Mouse (Mus musculus) hindbrain, embryonic 13.5 days (tissue): Measurements from ENCODE around the gene Ppil6. TPM values are rescaled to one million over a fixed set of nuclear protein-coding genes. Genes with fewer than 3 reads are reported as not detected.

Experiments
- ATAC-seq: fragments of 200-750 bp; cut with Nextera tagmentation; 2 replicates; pipeline ENCODE4 v1.8.0; 2017; ENCODE audit warnings: moderate TSS enrichment; ENCODE audit not compliant: low FRiP score
- H3K27ac ChIP-seq: fragments of 300-500 bp; sonication (generic); 2 replicates; pipeline ENCODE4 v1.5.1; 2015; ENCODE audit warnings: inconsistent platforms, mild to moderate bottlenecking, moderate library complexity
- H3K27me3 ChIP-seq: fragments of 300-500 bp; sonication (generic); 2 replicates; pipeline ENCODE4 v1.6.1; 2015; ENCODE audit warnings: mild to moderate bottlenecking, inconsistent platforms
- H3K36me3 ChIP-seq: fragments of 300-500 bp; sonication (generic); 2 replicates; pipeline ENCODE4 v1.6.1; 2015; ENCODE audit warnings: mild to moderate bottlenecking, inconsistent platforms
- H3K4me1 ChIP-seq: fragments of 300-500 bp; sonication (generic); replicated peaks from 2 replicates; pipeline ENCODE4 v1.6.1; 2015; ENCODE audit warnings: inconsistent platforms
- H3K4me2 ChIP-seq: fragments of 300-500 bp; sonication (generic); 2 replicates; pipeline ENCODE4 v1.6.1; 2015; ENCODE audit warnings: inconsistent platforms, mild to moderate bottlenecking, moderate library complexity
- H3K4me3 ChIP-seq: fragments of 300-500 bp; sonication (generic); 2 replicates; pipeline ENCODE4 v1.5.1; 2015; ENCODE audit warnings: mild to moderate bottlenecking, inconsistent platforms
- H3K9ac ChIP-seq: fragments of 300-500 bp; sonication (generic); 2 replicates; pipeline ENCODE4 v1.6.1; 2015; ENCODE audit warnings: mild to moderate bottlenecking, inconsistent platforms
- H3K9me3 ChIP-seq: fragments of 300-500 bp; sonication (generic); 2 replicates; pipeline ENCODE4 v1.6.1; 2016; ENCODE audit warnings: inconsistent platforms
- WGBS: fragments of 180-500 bp; shearing (Covaris S2); methylation state at CpG from one replicate; pipeline ENCODE4 v1.1.7; 2015; 5-methylcytosine and 5-hydroxymethylcytosine counted together
- polyA plus RNA-seq: library from polyadenylated mRNA; unstranded; fragments of >200 nt; fragmentation: Nextera tagmentation; extraction: Ambion mirVana; gene quantifications from 2 replicates; pipeline ENCODE4 v1.2.1, GENCODE M21; 2015

Ppil6 gene
- polyA plus RNA-seq, 1 experiment from 2014 or later: 4.6 TPM

DNA sequence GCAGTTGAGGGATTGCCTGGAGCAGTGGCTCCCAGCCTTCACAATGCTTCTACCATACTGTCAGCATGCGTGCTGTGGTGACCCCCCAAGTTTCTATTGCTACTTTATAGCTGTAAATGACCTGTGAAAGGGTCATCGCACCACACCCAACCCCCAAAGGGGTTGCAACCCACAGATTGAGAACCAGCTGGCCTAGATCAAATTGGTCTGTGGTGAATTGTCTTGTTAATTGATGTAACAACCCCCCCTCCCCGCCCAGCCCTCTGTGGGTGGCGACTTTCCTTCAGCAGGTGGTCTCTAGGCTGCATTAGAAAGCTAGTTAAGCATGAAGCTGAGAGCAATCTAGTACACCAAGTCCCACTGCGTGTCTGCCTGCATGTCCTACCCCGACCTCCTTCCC, 22.9 kb upstream of the Ppil6 start:
- H3K4me3 ChIP-seq: no peak overlapping the region
- no peaks in the 10 kb centered on the region for H3K9me3 ChIP-seq
- H3K4me2 ChIP-seq: no peak overlapping the region
- peaks cover 46% of the 10 kb centered on the region for H3K36me3 ChIP-seq
- H3K27me3 ChIP-seq: no peaks in the 10 kb centered on the region
- H3K4me1 ChIP-seq: peaks cover 5% of the 10 kb centered on the region; the same call in 1 of the 2 replicates
- WGBS: 26% methylated on average over 6 of the region's 6 CpGs
- no peak for ATAC-seq
- no peak overlapping the region for H3K9ac ChIP-seq
- no peak overlapping the region for H3K27ac ChIP-seq

DNA sequence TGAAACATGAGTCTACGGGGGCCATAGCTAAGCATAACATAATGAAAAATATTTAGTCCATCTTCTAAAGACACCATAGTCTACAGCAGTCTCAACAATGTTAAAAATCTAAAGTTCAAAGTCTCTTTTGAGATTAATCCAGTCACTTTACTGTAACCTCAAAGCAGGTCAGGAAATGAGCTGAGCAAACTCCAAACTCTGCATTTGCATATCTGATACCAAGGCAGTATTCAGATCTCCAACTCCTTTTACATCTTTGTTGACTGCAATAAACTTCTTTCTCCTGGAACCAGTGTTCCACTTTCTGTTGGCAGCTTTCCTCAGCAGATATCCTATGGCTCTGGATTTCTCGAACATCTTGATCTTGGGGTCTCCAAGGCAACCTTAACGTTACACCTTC, 19.5 kb upstream of the Ppil6 start:
- ATAC-seq: no peak
- H3K9ac ChIP-seq: no peak overlapping the region
- peaks cover 3% of the 10 kb centered on the region for H3K4me1 ChIP-seq
- H3K27ac ChIP-seq: no peak overlapping the region
- 0 out of 2 replicates have a peak, but pooled peaks cover 3% of the 10 kb centered on the region for H3K27me3 ChIP-seq
- no peaks in the 10 kb centered on the region for H3K9me3 ChIP-seq
- H3K4me2 ChIP-seq: no peak overlapping the region
- peaks cover 24% of the 10 kb centered on the region for H3K36me3 ChIP-seq
- WGBS: 90% methylated on average over 3 of the region's 3 CpGs
- H3K4me3 ChIP-seq: no peak overlapping the region

DNA sequence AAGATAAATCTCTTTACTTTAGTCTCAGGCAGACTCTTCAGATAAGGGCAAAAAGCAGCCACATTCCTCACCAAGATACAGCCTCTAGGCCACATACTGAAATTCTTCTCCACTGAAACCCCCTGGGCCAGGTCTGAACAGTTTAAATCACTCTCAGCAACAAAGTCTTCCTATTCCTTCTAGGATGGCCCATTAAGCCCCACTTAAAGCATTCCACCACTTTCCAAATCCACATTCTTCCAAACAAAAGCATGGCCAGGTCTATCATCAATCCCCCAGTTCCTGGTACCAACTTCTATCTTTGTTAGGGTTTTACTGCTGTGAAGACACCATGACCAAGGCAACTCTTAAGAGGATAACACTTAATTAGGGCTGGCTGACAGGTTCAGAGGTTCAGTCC, 17.7 kb upstream of the Ppil6 start:
- Histone ChIP-seq H3K4me2 (no peak overlapping the region), H3K9ac (no peak overlapping the region), H3K4me3 (no peak overlapping the region), H3K27ac (no peak overlapping the region), H3K9me3 (no peaks in the 10 kb centered on the region), H3K27me3 (0 out of 2 replicates have a peak, but pooled peaks cover 3% of the 10 kb centered on the region), H3K4me1 (peaks cover 22% of the 10 kb centered on the region), H3K36me3 (peaks cover 13% of the 10 kb centered on the region)
- no peak for ATAC-seq

DNA sequence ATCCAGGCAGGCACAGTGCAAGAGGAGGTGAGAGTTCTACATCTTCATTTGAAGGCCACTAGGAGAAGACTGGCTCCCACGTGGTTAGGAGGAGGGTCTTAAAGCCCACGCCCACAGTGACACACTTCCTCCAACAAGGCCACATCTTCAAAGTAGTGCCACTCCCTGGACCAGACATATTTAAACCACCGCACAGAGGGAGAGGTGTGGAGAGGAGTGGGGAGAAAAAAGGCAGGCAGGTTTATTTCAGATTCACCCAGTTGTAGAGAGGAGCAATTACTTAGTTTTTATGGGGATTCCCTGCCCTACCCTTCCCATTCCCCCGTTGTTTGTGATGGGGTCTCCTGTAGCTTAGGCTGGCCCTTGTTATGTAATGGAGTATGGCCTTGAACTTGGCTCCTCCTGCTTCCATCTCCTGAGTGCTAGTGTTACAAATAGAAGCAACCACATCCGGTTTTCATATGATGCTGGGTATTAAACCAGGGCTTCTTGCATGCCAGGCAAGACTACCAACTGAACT, 17.2 kb upstream of the Ppil6 start:
- Histone ChIP-seq H3K36me3 (peaks cover 11% of the 10 kb centered on the region), H3K9ac (no peak overlapping the region), H3K4me3 (no peak overlapping the region), H3K4me1 (peaks cover 26% of the 10 kb centered on the region), H3K4me2 (no peak overlapping the region), H3K9me3 (no peaks in the 10 kb centered on the region), H3K27me3 (0 out of 2 replicates have a peak, but pooled peaks cover 3% of the 10 kb centered on the region), H3K27ac (no peak overlapping the region)
- ATAC-seq: no peak
- WGBS: 85% methylated on average over 5 of the region's 5 CpGs

DNA sequence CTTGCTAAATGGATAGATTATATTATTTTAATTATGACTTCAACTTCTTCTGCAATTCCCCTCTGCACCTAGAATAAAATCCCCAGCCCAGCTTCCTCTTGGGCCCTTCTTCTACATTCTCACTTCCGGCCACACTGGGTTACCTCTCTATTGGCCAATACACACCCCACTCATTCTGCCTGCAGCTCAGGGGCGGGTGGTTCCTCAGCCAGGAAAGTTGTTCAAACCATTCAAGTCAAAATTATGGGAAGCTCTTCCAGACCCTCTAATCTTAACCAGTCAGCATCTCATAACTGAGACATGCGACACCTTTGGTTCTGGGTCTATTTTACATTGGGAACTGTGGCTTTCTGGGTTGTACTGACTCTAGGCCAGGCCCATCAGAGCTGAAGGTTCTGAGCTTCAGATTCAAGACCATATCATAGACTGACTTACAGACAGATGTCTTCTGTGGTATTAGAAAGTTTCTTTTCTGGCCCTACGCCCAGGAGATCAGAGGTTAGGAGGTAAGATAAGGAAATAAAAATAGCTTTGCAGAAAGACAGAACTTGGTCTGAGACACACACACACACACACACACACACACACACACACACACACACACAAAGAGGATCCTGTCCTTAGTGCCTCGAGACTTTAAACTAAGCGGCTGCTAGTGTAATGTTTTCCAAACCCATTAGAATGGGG, 16.3 kb upstream of the Ppil6 start:
- ATAC-seq: no peak
- H3K4me2 ChIP-seq: no peak overlapping the region
- no peak overlapping the region for H3K27ac ChIP-seq
- WGBS: 89% methylated on average over 6 of the region's 6 CpGs
- H3K4me3 ChIP-seq: no peak overlapping the region
- H3K4me1 ChIP-seq: peaks cover 29% of the 10 kb centered on the region
- no peaks in the 10 kb centered on the region for H3K9me3 ChIP-seq
- peaks cover 3% of the 10 kb centered on the region; the same call in 1 of the 2 replicates for H3K36me3 ChIP-seq
- no peak overlapping the region for H3K9ac ChIP-seq
- H3K27me3 ChIP-seq: 0 out of 2 replicates have a peak, but pooled peaks cover 3% of the 10 kb centered on the region

DNA sequence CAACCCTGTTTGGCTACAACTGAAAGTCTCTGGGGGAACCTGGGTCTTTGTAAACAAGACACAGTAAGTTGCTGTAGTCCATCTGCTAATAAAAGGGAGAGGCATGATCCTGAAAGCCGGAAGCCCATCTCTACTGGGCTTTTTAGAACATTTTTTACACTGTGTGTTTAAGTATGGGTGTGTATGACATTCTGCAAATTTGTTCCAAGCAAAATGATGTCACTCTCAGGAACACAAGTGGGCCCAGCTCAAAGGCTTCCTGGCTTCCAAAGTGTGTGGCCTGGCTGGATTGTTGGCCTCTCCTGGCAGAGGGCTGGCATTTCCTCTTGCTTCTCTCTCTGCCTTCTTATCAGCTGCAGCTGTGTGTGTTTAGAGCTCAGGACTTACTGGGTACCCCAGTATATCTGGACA, 15.3 kb upstream of the Ppil6 start:
- Histone ChIP-seq H3K9me3 (no peaks in the 10 kb centered on the region), H3K27me3 (0 out of 2 replicates have a peak, but pooled peaks cover 3% of the 10 kb centered on the region), H3K9ac (no peak overlapping the region), H3K4me3 (no peak overlapping the region), H3K4me1 (peaks cover 30% of the 10 kb centered on the region), H3K36me3 (peaks cover 11% of the 10 kb centered on the region), H3K27ac (no peak overlapping the region), H3K4me2 (no peak overlapping the region)
- ATAC-seq: no peak
- 93% methylated on average over 1 of the region's 1 CpGs for WGBS

DNA sequence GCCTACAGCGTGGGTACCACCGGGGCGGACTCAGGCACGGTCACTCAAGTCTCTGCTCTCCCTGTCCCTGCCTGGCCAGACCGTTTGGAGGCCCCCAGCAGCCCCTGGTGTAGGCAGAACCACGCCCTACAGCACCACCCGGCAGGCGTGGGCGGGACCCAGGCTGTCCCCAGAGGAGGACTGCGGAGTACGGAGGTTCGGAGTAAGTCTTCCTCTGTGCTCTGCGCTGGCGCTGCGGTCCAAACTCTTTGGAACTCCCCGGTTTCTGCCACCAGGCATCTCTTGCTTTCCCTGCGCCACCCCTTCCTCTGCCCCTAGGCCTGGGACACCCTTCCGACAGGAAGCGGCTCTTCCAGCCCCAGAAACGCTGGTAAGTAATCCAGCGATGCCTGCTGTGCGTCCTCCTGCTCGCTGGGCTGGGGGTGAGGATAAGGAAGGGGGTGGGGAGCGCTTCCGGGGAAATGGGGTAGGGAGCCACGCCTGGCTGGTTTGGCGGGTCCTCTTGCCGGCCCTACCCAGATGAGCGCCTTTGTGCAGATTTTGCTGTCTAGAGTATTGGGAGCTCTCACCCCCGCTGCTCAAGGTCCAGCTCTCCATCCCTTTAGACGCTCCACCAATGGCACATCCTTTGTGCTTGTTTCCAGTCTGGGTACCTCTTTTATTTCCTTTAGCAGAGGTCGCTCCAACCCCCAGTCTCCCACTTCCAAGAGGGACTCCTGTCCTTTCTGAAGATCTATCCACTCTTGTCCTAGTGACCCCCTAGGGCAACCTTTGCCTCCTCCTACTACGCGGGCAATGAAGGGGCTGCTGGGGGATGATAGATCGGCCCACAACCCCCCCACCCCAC, 13.8 kb upstream of the Ppil6 start, which contains the start of gene Mical1:
TSS of gene Mical1 (plus strand) at position 144 of the 847 bp plus-strand sequence.
- peaks cover 17% of the 10 kb centered on the region for H3K36me3 ChIP-seq
- H3K9ac ChIP-seq: peak within 1 kb of the TSS; percentile 80
- under 1% methylated on average over 35 of the region's 35 CpGs for WGBS
- 0 out of 2 replicates have a peak, but pooled peaks cover 3% of the 10 kb centered on the region for H3K27me3 ChIP-seq
- peak within 1 kb of the TSS; percentile 84 for H3K27ac ChIP-seq
- H3K4me1 ChIP-seq: peaks cover 34% of the 10 kb centered on the region
- peak; percentile 67 for ATAC-seq
- H3K4me3 ChIP-seq: peak within 1 kb of the TSS; percentile 61
- H3K9me3 ChIP-seq: no peaks in the 10 kb centered on the region
- peak within 1 kb of the TSS; percentile 87 for H3K4me2 ChIP-seq

DNA sequence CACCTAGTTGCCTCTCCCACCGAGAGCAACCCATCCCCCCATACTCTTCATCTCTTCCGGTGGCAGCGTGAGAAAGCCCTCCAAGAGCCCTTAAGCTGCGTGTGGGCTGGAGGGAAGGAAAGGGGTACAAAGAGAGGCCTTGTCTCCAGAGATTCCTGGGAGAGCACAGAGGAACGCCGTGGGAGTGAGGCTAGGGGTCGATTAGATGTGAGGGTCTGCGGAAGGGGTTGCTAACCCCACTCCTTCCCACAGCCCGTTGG, 13.3 kb upstream of the Ppil6 start:
- H3K27me3 ChIP-seq: 0 out of 2 replicates have a peak, but pooled peaks cover 3% of the 10 kb centered on the region
- peak overlapping the region; percentile 61 for H3K4me3 ChIP-seq
- peak overlapping the region; percentile 87 for H3K4me2 ChIP-seq
- 0% methylated on average over 9 of the region's 9 CpGs for WGBS
- peaks cover 22% of the 10 kb centered on the region for H3K36me3 ChIP-seq
- H3K9ac ChIP-seq: peak overlapping the region; percentile 80
- peaks cover 34% of the 10 kb centered on the region for H3K4me1 ChIP-seq
- no peak; the same call in none of the 2 replicates for ATAC-seq
- H3K27ac ChIP-seq: peak overlapping the region; percentile 84
- no peaks in the 10 kb centered on the region for H3K9me3 ChIP-seq

DNA sequence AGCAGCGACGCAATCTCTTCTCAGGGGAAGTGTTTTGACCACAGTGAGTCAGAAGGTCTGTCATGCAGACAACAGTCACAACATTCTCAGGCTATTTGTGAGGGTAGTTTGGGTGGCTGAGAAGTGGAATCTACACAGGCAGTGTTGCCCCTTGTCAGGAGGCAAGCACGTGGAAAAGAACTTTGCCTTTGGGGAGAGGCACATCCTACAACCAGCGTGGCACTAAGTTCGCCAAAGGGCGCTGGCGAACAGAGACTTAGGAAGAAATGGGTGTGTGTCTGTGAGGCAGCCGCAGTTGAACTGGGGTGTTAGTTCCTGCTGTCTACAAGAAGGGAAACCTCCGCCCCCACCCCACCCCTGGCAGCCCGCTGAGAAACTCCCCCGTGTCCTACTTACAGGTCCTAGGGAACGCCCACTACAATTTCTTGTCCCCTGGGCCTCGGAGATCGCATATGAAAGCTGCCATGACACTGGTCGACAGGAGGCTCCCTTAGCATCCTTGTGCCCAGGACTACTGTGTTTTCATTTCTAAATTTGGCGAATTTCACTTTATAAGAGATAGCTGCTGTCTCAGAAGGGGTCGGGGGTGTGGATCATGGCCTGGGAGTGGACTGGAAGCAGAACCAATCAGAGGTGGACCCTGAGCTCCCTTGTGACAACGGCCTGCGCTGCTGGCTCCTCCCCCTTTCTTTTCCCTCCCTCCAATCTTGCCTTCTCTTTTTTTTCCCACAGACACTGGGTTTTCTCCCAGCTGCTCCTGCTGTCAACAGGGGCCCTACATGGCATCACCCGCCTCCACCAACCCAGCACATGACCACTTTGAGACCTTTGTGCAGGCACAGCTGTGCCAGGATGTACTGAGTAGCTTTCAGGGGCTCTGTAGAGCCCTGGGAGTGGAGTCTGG, 12.7 kb upstream of the Ppil6 start:
- H3K4me2 ChIP-seq: peak overlapping the region; percentile 87
- 0 out of 2 replicates have a peak, but pooled peaks cover 3% of the 10 kb centered on the region for H3K27me3 ChIP-seq
- peak overlapping the region; percentile 61 for H3K4me3 ChIP-seq
- peaks cover 28% of the 10 kb centered on the region for H3K36me3 ChIP-seq
- peak overlapping the region; percentile 80 for H3K9ac ChIP-seq
- 2% methylated on average over 20 of the region's 20 CpGs for WGBS
- H3K4me1 ChIP-seq: peaks cover 34% of the 10 kb centered on the region
- no peaks in the 10 kb centered on the region for H3K9me3 ChIP-seq
- peak overlapping the region; percentile 84 for H3K27ac ChIP-seq
- peak; percentile 71 for ATAC-seq

DNA sequence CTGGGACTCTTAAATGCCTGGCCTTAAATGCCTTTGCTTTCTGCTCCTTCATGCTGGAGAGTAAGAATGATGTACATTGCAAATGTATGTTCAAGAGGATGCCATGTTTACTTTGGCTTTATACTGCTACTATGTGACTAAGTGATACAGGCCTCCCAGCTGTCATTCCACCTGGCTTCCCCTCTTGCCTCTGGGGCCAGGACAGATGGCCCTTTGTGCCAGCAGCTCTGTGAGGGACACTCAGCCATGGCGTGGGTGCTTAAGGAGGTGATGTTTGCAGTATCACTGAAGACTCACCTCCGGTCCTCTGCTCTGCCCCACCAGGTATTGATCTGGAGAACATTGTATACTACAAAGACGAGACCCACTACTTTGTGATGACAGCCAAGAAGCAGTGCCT, 10.3 kb upstream of the Ppil6 start:
- H3K27me3 ChIP-seq: no peaks in the 10 kb centered on the region
- peaks cover 52% of the 10 kb centered on the region for H3K36me3 ChIP-seq
- no peak for ATAC-seq
- no peak overlapping the region for H3K4me2 ChIP-seq
- WGBS: 89% methylated on average over 3 of the region's 3 CpGs
- peaks cover 34% of the 10 kb centered on the region for H3K4me1 ChIP-seq
- H3K9me3 ChIP-seq: no peaks in the 10 kb centered on the region
- no peak overlapping the region for H3K9ac ChIP-seq
- H3K27ac ChIP-seq: no peak overlapping the region
- no peak overlapping the region for H3K4me3 ChIP-seq

DNA sequence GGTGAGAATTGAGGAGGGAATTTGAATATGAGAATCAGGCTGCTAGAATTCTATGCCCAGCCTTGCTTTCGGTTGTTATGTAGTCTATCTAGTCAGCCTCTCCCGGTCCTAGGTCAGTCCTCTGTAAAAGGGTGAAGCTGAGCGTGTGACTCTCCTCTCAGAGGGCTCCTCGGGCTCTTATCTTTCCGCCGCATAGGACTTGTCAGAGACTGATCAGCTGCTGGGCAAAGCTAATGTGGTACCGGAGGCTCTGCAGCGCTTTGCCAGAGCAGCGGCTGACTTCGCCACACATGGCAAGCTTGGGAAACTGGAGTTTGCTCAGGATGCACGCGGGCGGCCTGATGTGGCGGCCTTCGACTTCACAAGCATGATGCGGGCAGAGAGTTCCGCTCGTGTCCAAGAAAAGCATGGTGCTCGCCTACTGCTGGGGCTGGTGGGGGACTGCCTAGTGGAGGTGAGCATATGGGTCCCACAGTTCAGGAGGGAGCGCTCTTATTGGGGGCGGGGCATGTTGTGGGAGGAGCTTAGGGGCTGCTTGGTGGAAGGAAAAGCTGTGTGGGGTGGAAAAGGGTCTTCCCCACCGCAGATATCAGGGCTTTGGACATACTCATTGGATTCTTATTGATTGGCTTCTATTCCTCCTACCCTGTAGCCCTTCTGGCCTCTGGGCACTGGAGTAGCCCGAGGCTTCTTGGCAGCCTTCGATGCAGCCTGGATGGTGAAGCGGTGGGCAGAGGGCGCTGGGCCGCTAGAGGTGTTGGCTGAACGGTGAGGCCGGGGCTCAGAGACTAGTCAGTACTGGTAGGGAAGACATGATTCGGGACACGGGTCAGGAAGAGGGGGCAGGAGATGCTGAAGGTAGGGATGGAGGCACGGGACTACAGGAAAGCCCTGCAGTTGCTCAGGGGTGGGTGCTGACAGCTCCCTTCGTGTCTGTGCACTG, 9.0 kb upstream of the Ppil6 start:
- Histone ChIP-seq H3K4me2 (no peak overlapping the region), H3K9me3 (no peaks in the 10 kb centered on the region), H3K27ac (no peak overlapping the region), H3K4me1 (peaks cover 26% of the 10 kb centered on the region), H3K4me3 (no peak overlapping the region), H3K9ac (no peak overlapping the region), H3K36me3 (peaks cover 65% of the 10 kb centered on the region), H3K27me3 (no peaks in the 10 kb centered on the region)
- no peak for ATAC-seq
- WGBS: 73% methylated on average over 33 of the region's 33 CpGs
